ENCODE assay signal across 8 mouse cellular contexts in the genomic region with DNA sequence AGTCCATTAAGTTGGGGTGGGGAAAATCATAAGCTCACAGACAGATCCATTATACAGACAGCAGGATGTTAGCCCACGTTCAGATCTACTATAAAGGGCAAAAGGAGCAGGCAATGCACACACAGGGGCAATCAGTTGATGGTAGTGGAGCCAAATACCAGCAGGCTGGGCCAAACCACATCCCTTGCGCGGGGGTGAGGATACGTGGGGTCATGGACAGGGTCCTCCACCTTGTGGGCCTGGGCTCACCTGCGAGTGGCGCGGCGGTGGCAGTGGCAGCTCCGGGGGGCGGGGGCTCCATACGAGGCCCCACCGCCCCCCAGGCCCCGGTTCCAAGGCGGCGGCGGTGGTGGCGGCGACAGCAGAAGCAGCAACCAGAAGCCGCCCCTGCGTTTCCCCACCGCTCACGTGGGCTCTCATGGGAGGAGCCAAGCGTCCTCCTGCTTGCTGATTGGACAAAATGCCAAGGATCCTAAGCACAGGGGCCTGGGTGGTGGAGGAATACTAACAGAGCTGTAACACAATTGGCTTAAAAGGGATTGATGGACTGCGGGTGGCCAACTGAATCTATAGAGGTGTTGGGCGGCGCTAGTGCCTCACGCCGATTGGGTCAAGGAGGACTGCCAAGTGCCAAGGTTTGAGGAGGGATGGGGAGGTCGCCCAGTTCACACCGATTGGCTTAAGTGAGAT. TPM values are rescaled to one million over a fixed set of nuclear protein-coding genes. Genes with fewer than 3 reads are reported as not detected.
A peak's percentile ranks its signal among the peaks of the same experiment; 100 is the strongest.
DNase-seq lines count a peak whose midpoint lies in the region; ATAC-seq lines count a peak whose summit lies in the region.

Gene Elk1, minus strand, starts transcription at position 418 of the 690 bp plus-strand sequence.

- no peaks in the 10 kb centered on the region for H3K9me3 ChIP-seq in intestine, embryonic 14.5 days (ENCODE audit: control insufficient read depth, low read length)

- WGBS in intestine, embryonic 14.5 days: 10% methylated on average over 29 of the region's 30 CpGs

- ATAC-seq in intestine, embryonic 14.5 days (replicated peaks; ENCODE audit: low FRiP score, low TSS enrichment, low read depth): peak; percentile 98

- H3K4me3 ChIP-seq in intestine, embryonic 14.5 days (ENCODE audit: low read depth, low read length): peak within 1 kb of the TSS; percentile 51

- peak within 1 kb of the TSS; percentile 46 for H3K4me2 ChIP-seq in intestine, embryonic 14.5 days (ENCODE audit: low read length)

- H3K4me1 ChIP-seq in intestine, embryonic 14.5 days (replicated peaks; ENCODE audit: control insufficient read depth, insufficient read depth, low read length): no peaks in the 10 kb centered on the region

- H3K36me3 ChIP-seq in intestine, embryonic 14.5 days (ENCODE audit: control insufficient read depth, insufficient read depth, low read length): no peaks in the 10 kb centered on the region

- peak within 1 kb of the TSS; percentile 59 for H3K9ac ChIP-seq in intestine, embryonic 14.5 days (ENCODE audit: low read length)

- H3K27ac ChIP-seq in intestine, embryonic 14.5 days (ENCODE audit: low read depth): peak within 1 kb of the TSS; percentile 64

- no peaks in the 10 kb centered on the region for H3K27me3 ChIP-seq in intestine, embryonic 14.5 days (replicated peaks; ENCODE audit: control insufficient read depth, insufficient read depth, low read length)

- peak; percentile 87 to 94 for DNase-seq in adrenal gland, adult (ENCODE audit: inconsistent age in 2 of 2, low spot score in 1 of 2)
- DNase-seq in embryo, embryonic 10.5 days (ENCODE audit: low spot score): peak; percentile 91
- DNase-seq in gastrocnemius, postnatal 25 days: peak; percentile 80
- DNase-seq in intestine, embryonic 14.5 days (ENCODE audit: low spot score): peak; percentile 84
- peak; percentile 79 to 95 for DNase-seq in left cerebral cortex, postnatal 14 days (ENCODE audit: low spot score in 2 of 2)
- DNase-seq in mesoderm, embryonic 11.5 days (ENCODE audit: low read depth, low spot score): peak; percentile 93
- DNase-seq in right cerebral cortex, postnatal 36 days (ENCODE audit: low spot score in 2 of 2): peak; percentile 81 to 86
- DNase-seq in yolk sac, embryonic 10.5 days (ENCODE audit: low spot score): peak; percentile 85

- intact Hi-C loops in left cerebral cortex, postnatal 14 days (cut with DNase I): no loop called here

RNA-seq across cellular contexts. Expression of gene Elk1, which starts in this region (rescaled TPM):
- 1 to 10 TPM; 6.7 to 7.5 TPM for total RNA-seq in gastrocnemius, postnatal 25 days (2021)
- polyA plus RNA-seq in intestine, embryonic 14.5 days (2014; fragmentation: Nextera tagmentation; extraction: Ambion mirVana): 6.2 and 7.2 TPM in 2 replicates
- 10 to 100 TPM; 42.7 to 43.2 TPM for total RNA-seq in left cerebral cortex, postnatal 14 days (2021)

Comparison
In these comparisons a context has a peak if more than half of its experiments do, and no peak if none do; other contexts are left out.
1. Peak in every context shown above with its lines: DNase-seq, ATAC-seq, H3K4me3 ChIP-seq and H3K27ac ChIP-seq.
2. RNA of gene Elk1 (total RNA-seq): 42.7 to 43.2 TPM in left cerebral cortex, postnatal 14 days; 6.7 to 7.5 TPM in gastrocnemius, postnatal 25 days; every median in the first group is over 4 times any median in the second.